Mouse (Mus musculus): ENCODE results near the gene Prkag3. TPM values are rescaled to one million over a fixed set of nuclear protein-coding genes. Genes with fewer than 3 reads are reported as not detected.
A peak's percentile ranks its signal among the peaks of the same experiment; 100 is the strongest.

Gene Prkag3
- 1 to 10 TPM in 1 of 2 experiments, under 1 TPM in 1; 0.69 to 1.1 TPM for total RNA-seq (2021)
- long read RNA-seq, experiment 1, partial matches to known transcripts = 1 of 1 reads
- long read RNA-seq, experiment 1, other reads (novel, unspliced or antisense) = 0 of 1 reads
- long read RNA-seq, experiment 2, partial matches to known transcripts = 1 of 1 reads
- long read RNA-seq, experiment 2, other reads (novel, unspliced or antisense) = 0 of 1 reads

DNA sequence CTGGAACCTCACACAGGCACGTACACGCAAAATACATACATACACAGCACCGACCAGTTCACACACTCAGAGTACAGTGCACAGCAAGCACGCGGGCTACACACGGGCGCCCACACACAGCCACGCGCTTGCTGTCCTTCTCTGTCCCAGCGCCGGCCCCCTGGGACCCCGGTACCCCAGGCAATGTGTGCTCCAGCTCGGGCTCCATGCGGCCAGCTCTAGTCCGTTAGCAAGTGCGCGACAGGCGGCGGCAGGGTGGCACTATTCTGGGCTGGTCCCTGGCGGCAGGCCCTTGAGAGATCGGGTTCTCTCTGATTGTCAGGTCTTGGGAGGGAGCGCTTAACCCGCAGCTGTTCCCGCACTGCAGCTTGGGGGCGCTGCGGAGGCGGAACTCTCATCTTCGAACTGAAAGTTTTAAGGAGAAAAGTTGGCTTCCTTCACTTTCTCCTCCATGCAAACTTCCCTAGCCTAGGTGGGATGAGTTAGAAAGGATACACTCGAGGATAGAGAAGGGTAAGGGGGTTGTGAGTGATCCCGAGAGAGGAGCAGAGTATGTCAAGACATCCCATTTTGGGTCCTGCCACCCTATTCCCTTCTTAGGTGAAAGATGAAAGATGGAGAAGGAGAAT is at the start of gene Prkag3:
Gene Prkag3, minus strand, starts transcription at position 579 of the 629 bp plus-strand sequence.
- peak; percentile 79 for DNase-seq

DNA sequence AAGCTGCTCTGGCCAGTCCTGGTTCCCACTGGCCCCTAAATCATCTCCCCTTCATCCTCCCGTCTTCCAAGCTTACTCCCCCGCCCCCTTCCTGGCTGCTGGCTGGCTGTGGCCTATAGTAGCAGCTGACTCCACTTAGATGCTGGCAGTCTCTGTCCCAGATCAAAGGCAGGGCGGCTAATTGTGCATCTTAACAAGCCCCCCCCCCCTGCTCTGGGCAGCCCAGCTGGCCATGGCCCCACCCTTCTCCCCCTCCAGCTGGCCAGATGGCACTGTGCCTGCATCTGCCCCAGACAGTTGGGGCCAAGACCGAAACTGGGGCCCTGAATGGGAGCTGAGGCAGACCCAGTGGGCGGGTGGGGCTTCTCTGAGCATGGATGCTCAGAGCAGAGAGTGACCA is 48.4 kb upstream of the Prkag3 start:
- DNase-seq = no peak

DNA sequence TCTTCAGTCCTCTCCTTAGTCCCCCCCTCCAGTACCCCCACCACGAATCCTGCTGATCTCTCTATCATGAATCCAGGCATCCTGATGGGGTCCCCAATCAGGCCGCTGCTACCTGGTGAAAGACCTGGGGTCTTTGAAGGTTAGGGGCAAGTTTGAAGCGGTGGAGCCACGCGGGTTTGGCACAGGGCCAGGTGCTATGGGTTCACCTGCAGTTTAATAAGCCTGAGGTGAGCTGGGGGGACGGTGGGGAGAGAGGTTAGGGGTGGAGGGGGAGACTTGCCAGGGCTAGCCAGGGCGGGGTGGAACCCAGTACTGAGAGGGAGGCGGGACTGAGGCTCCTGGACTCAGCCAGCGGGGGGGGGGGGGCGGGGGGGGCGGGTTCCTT is 46.1 kb upstream of the Prkag3 start:
- DNase-seq = no peak

DNA sequence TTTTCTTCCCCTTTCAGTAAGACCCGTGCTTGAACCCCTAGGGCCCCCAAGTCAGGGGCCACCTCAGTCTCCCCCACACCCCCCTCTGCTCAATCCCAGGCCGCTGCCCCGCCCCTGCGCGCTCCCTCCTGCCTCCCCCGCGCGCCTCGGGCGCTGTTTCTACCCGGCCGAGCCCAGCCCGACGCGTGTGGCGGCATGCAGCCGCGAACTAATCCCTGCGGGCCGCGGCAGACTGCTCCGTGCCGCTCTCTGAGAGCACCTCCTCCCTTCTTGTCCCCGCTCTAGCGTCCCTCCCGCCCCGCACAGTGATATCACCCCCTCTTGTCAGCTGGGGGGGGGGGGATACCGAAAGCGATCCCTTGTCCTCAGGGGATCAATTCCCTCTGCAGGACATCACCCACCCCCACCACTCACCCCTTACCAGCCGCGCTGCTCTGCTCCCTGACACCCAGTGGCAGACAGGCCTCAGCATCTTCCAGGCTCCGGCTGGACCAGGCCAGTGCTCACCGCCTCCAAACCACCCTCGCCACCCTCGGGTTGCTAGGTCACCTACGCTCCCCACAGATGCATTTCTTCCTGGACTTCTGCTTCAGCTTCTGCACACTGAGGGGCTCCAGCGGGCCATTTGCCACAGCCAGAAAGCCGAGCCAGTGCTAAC is 45.6 kb upstream of the Prkag3 start:
- peak; percentile 35 for DNase-seq

DNA sequence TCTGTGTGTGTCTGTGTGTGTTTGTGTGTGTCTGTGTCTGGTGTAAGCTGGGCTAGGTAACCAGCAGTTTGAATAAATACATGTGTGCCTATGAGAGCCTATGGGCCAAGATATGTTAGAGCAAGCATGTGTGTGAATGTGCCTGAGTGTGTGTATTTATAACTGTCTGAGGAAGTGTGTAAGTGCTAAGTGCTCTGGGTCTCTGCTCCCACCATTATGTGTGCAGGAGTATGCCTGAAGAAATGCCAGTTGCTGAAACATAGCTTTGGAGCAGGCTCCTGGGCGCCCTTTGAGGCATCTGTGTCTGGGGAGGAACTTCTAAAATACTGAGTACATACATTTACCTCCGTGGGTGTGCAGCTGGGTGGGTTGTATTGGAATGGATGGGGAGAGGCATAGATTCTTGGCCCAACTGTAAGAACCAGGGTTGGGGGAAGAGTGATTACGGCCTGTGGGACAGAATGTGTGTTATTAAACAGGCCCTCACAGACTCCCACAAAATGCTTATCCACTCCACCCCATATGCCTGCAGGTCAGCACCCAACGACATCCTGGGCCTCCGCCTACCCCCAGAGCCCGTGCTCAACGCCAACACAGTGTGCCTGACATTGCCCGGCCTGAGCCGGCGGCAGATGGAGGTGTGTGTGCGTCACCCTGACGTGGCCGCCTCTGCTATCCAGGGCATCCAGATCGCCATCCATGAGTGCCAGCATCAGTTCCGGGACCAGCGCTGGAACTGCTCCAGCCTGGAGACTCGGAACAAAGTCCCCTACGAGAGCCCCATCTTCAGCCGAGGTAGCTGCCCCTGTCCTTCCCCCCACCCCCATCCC is 44.0 kb upstream of the Prkag3 start:
- DNase-seq = no peak

DNA sequence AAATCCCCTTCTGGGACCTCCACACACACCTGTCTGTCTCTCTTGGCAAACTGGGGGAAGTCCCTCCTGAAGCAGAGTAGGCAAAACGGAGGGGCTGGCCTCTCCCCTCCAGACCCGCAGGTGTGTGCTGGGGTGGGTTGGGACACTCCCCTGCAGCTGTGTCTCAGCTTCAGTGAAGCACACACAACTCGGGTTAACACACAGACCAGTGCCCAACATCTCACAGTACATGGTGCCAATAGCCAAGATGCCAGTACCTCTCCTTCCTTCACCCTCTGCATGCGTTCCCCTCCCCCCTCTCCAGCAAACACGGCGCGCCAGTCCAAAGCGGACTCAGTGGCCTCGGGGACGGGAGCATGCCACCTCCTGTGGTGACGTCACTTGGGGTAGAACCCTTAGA is 42.2 kb upstream of the Prkag3 start, which contains the start of gene Wnt10a:
Gene Wnt10a, plus strand, starts transcription at position 268 of the 400 bp plus-strand sequence.
- no peak for DNase-seq

DNA sequence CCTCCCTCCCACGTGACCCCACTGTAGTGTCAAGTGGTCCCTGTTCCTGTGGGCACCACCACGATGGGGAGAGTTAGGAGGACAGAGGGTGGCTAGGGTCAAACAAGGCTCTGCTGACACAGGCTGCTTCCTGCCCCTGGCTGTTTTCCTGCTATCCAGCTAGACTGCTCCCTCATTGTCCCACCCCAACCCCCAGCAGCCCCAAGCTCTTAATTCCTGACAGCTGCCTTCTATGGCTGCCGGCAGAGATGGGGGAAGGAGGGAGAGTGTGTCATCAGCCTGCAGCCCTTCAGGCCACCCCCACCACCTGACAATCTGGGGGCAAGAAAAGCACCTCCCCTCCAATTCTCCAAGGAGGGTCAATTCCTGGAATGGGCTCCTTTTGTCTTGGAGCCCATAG is 41.1 kb upstream of the Prkag3 start:
- no peak for DNase-seq

DNA sequence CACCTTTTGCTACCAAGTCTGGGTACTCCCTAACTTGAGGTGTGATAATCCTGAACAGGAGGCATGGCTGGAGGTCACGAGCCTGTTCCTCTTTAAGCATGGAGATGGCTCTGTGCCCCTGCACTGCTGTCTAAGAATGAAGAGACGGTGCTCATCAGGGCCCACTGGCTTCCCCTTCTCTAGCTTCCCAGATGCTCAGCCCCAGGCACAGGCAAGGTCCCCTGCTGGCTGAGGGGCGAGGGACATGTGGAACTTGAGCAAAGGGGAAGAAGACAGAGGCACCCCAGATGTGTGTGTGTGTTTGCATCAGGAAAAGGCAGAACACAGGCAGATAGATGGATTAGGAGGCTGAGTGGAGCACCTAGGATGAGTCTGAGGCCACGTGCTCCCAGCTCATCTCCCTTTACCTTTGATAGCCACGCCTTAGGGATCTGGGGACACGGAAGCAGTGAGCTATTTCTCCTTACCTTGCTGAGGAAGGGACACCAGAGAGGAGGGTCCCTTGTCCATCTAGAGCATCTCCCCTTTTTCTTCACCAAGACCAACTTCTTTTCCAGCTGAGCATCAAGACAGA is 39.7 kb upstream of the Prkag3 start:
- DNase-seq = no peak

DNA sequence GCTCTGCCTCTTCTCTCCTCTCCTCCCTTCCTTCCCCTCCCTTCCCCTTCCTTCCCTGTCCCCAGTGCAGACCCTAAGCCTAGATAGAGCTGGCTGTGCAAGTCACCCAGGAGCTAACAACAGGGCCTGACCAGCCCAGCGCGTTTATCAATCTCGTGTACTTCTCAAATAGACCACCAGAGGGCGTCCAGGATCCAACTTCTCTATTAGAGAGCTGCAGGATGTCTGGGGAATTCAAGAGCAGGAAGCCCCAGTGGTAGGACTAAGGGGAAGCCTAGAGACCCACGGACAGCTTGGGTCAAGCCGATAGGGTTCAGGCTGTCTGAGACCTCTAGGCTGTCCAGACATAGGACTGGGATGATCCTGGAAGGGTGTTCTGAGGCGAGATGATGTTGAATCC is 38.8 kb upstream of the Prkag3 start:
- DNase-seq = peak; percentile 88

DNA sequence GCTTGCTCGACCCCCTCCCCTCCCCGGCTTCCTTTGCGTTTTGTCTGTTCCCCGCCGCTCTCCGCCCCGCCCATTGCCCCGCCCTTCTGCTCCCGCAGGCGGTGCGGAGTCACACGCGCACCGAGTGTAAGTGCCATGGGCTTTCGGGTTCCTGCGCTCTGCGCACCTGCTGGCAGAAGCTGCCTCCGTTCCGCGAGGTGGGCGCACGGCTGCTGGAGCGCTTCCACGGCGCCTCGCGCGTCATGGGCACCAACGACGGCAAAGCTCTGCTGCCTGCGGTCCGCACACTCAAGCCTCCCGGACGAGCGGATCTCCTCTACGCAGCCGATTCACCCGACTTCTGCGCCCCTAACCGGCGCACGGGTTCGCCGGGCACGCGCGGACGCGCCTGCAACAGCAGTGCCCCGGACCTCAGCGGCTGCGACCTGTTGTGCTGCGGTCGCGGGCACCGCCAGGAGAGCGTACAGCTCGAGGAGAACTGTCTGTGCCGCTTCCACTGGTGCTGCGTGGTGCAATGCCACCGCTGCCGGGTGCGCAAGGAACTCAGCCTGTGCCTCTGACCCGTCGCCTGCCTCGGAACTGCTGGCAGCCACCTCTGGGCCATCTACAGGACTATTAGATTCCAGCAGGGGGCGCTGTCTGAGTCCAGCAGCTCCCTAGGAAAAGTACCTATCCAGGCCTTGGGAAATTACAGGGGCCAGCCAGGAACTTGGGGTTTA is 35.2 kb upstream of the Prkag3 start:
- peak; percentile 83 for DNase-seq

DNA sequence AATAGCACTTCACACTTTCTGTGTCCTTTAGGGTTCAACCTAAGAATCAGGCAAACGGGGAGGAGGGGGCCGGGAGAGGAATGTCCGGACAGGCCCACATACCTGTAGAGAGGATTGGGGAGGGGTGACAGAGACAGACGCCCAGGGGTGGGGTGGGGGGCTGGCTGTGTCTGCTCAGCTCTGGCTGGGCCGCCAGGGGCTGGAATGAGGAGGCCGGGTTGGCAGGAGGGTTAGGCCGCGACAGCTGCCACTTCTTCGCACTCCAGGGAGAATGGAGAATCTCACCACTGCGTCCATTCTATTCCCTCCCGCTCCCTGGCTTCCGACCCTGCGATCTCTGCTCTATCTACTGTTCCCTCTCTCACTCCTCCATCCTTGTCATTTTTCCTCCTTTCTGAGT is 34.5 kb upstream of the Prkag3 start:
- DNase-seq = no peak

DNA sequence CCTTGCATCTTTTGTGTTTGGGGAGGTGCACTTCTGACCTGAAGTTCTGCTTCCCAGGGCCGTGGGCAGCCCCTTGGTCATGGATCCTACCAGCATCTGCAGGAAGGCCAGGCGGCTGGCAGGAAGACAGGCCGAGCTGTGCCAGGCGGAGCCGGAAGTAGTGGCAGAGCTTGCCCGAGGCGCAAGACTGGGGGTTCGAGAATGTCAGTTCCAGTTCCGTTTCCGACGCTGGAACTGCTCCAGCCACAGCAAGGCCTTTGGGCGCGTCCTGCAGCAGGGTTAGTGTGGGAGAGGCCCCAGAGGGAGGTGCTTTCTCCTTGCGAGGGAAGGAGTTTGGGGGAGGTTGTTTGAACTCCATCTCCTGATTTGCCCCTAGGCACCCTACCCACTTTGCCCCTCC is 33.0 kb upstream of the Prkag3 start:
- DNase-seq = no peak

DNA sequence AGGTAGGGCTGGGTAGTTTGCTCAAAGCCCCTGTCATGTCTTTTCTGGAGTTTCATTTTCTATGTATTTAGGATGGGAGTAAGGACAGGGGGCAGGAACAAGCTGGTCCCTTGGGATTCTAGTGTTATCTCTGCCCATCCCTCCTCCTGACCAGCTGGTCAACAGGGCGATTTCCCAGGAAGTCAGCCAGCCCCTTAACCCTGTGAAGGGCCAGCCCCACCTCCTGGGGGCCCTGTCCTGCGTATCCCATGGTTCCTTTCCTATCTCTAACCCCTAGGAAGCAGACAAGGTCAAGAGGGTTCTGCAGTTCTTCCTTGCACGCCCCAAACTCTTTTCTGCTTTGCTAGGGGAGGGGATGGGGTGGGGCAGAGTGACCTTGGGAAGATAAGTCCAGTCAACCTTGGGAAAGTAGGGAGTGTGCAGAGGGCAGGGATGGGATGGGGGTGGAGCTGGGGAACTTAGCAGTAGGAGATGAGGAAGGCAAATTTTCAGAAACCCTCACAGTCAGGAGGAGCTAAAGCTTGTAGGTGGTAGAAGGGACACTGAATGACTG is 30.0 kb upstream of the Prkag3 start:
- DNase-seq = no peak

DNA sequence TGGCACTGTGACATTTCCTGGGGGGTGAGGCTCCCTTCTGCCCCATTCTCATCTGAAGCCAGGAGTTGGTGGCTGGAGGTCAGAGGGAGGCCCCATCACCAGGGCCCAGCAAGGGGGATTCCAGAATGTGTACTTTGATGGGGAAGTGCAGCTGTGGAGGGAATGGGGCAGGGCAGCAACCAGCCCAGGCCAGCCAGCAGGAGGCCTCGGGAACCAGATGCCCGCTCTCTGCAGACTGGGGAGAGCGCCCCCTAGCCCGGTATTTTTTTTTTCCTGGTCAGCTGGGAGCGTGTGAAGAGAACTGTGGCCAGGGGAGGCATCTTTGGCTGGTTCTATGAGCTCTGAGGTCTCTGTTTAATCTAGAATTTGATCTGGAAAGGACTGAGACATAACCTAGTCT is 26.8 kb upstream of the Prkag3 start:
- DNase-seq = peak; percentile 45

DNA sequence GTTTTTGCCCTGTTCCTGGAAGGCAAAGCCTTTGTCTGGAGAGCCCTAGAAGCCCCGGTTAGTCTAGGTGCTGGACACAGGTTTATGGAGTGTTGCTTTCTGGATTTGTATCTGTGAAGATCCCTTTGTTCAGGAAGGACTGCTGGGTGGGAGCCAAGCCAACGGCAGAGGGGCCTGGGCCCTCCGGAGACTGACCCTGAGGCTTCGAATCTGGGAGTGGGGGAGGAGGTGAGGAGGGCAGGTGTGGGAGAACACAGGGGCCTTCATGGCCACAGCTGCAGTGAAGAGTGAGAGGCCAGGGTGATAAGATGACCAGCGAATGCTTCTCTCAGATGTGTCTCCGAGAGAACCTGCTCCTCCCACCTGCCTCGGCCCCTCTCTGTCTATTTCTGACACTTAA is 25.0 kb upstream of the Prkag3 start:
- DNase-seq = no peak

DNA sequence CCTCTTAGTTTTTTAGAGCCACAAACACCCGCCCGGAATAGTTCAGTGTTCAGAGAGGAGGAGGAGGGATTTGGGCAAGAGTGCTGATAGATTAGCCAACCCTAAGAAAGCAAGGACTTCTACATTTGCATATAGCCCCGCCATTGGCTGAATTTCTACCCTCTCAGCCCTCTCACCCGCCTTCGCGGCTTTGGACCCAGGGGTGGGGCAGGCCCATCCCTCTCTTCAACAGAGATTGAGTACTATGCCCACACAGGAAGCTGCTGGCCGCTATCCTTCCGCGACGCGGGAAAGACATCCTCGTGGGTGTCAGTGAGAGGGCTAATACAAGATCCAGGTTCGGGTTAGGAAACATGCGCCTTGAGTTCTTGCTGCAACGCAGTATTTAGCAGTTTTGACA is 24.1 kb upstream of the Prkag3 start:
- peak; percentile 89 for DNase-seq

DNA sequence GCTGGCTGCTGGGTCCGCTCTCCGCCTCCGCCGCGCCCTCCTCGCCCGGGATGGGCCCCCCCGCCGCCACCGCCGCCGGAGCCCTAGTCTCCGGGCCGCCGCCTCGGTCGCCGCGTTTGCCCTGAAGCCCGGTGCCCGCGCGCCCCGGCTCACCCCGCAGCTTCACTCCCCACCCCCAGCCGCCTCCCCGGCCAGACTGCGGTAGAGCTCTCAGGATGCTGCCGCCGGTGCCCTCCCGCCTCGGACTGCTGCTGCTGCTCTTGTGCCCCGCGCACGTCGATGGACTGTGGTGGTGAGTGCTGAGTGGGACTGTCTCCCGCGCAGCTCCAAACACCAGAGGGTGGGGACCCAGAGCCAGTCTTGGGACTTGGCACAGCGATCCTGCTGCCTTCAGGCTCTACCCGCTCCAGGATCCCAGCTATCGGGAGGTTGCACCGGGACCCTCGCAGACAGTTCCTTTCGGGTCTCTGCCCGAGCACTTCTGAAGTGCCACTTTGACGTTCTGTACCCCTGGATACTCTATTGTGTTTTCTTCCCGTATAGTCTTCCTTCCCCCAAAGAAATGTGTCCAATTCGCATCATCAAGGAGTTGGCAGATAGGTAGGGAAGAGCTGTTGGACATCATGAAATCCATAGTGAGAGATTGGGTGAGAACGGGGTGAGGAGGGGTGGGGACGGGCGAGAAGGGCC is 23.1 kb upstream of the Prkag3 start:
- DNase-seq = peak; percentile 44

DNA sequence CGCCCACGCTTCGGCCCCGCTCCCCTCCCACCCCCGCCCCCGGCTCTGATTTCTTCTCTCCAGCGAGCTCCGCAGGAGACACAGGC is 22.7 kb upstream of the Prkag3 start, which contains the start of gene Wnt6:
Gene Wnt6, plus strand, starts transcription at position 48 of the 86 bp plus-strand sequence.
- no peak for DNase-seq

DNA sequence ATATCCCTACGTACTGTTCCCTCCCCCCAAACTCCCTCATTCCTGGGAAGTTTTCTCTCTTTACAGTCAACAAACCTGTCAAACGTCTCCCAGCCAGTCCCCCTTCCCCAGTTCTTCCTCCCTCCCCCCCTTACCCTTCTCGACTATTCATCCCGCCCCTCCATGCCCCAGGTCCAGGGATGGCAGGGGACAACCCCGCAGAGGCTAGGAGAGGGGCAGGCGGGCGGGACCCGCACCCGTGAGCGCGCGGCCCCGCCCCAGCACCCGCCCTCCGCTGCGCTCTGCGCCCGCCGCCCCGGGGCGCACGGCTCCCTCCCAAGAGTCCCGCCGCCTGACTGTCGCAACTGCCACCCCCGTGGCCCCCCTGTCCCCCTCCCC is 22.4 kb upstream of the Prkag3 start:
- no peak for DNase-seq

DNA sequence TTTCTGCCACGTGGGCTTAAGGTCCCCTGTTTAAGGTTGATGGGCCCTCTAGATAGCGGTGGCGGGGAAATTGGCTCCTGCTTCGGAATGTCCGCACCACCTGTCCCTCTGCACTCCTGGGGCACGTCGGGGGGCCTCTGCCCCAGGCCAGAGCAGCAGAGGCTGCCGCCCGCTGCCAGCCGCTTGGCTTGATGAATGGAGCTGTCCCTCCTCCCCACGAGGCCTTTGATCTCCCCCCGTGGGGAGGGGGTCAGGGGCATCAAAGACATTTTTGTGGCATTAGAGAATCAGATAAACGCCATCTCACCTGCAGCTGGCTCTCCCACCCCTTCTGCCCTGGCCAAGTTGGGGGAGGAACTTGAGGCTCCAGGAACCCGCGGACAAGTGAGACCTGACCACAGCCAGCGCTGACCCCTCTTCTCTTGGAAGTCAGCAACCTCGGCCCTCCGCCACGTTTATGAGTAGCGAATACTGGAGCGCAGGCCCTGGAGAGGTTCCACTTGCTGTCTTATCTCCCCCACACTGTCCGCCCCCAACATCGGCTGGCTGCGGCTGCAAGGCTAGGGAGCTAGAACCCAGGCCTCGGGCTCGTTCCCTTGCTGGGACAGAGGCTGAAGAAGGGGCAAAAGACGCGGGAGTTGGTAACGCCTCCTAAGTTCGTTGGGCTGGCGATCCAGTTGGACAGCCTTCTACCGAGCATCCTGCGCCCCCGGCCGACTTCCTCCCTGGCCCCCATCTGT is 21.9 kb upstream of the Prkag3 start:
- no peak for DNase-seq

DNA sequence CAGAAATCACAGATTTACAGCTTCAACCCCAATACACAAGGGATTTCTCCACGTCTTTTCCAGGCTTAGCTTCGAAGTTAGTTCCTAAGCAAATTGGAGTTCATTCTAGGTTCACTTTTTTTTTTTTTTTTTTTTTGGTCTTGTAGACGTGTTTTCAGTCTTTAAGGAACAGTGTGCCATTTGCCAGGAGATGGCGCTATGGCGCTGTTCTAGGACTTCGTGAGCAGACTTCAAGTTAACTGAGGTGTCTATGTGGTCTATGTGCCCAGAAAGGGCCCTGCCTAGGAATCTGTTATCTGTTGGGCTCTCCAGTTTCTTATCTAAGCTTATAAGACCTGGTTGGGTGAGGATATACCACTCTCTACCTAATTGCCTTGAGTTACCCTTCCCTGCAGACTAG is 14.1 kb upstream of the Prkag3 start:
- DNase-seq = peak; percentile 82
